Mouse (Mus musculus) heart, adult 2 months (tissue): ENCODE data around the gene Scd3. TPM values are rescaled to one million over a fixed set of nuclear protein-coding genes. Genes with fewer than 3 reads are reported as not detected.

Experiments used
- DNase-seq, 2 experiments: peaks; one replicate each; pipeline ENCODE4 v3.0.0; 2021
- H3K27ac ChIP-seq: fragments of 200-600 bp; 2 replicates; pipeline ENCODE4 v1.8.1; 2022
- H3K27me3 ChIP-seq: fragments of 200-500 bp; 2 replicates; pipeline ENCODE4 v1.6.1; 2012; ENCODE audit warnings: mild to moderate bottlenecking, low read length, inconsistent platforms, mixed read lengths; ENCODE audit not compliant: control insufficient read depth, insufficient read depth
- H3K36me3 ChIP-seq: fragments of 200-500 bp; 2 replicates; pipeline ENCODE4 v1.6.1; 2012; ENCODE audit warnings: low read length, inconsistent platforms; ENCODE audit not compliant: control insufficient read depth, insufficient read depth
- H3K4me1 ChIP-seq: fragments of 200-500 bp; 2 replicates; pipeline ENCODE4 v1.6.1; 2011; ENCODE audit warnings: low read length; ENCODE audit not compliant: control insufficient read depth, insufficient read depth
- H3K4me3 ChIP-seq: fragments of 200-600 bp; 2 replicates; pipeline ENCODE4 v1.8.1; 2022
- H3K79me2 ChIP-seq: fragments of 200-500 bp; replicated peaks from 2 replicates; pipeline ENCODE4 v1.6.1; 2012; ENCODE audit warnings: mild to moderate bottlenecking, inconsistent platforms, low read length, moderate library complexity, mixed read lengths; ENCODE audit not compliant: control insufficient read depth, insufficient read depth
- H3K9ac ChIP-seq: fragments of 200-500 bp; 2 replicates; pipeline ENCODE4 v1.6.1; 2012; ENCODE audit warnings: low read depth, mild to moderate bottlenecking, control low read depth, inconsistent platforms, low read length, mixed read lengths
- CTCF ChIP-seq: fragments of 200-600 bp; IDR thresholded peaks from 2 replicates; pipeline ENCODE4 v1.8.1; 2022; ENCODE audit warnings: antibody characterized with exemption, mild to moderate bottlenecking, moderate library complexity
- EP300 ChIP-seq: fragments of 200-500 bp; IDR thresholded peaks from 2 replicates; pipeline ENCODE4 v1.6.1; 2011; ENCODE audit warnings: low read depth, low read length, control low read depth; ENCODE audit not compliant: insufficient read depth
- POLR2A ChIP-seq: fragments of 200-500 bp; IDR thresholded peaks from 2 replicates; pipeline ENCODE4 v1.6.1; 2011; ENCODE audit warnings: mild to moderate bottlenecking, low read depth, low read length, control low read depth; ENCODE audit not compliant: insufficient read depth
- WGBS: fragments of 180-500 bp; shearing (Covaris S2); methylation state at CpG from one replicate; pipeline ENCODE4 v1.1.7; 2018; 5-methylcytosine and 5-hydroxymethylcytosine counted together
- intact Hi-C: fragments of 180-260 bp; cut with DNase I; formaldehyde crosslinking; loops from one replicate; pipeline ENCODE4 v1.15.1; 2025
- polyA plus RNA-seq: library from polyadenylated mRNA; depleted of rRNA; stranded (reverse); fragments of >200 nt; gene quantifications from 2 replicates; pipeline ENCODE4 v1.2.3, GENCODE M21; 2012
- total RNA-seq, 2 experiments: library from RNA; stranded (reverse); gene quantifications; 2 replicates each; pipeline ENCODE4 v1.2.3; 2021

Scd3 gene
- total and polyA plus RNA-seq, 3 experiments: 0.13 to 0.37 TPM; not detected in 1

DNA sequence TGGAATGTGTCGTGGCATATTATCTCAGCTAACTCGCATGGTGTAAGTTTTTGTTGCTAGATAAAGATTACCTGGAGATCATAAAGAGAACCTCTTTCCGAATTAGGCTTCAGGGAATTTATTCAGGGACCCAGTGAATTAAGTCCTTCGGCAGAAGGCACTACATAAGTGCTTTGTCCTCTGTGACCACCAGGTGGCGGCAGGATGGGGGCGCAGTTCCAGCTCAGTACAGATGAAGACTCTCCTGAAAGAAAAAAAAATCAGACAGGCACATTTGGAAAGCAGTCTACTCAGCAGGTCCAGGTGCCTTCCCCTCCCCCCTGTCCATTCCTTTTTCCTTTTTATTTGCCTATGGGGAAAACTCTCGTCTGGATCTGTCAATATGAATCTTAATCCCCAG lies 7.9 kb upstream of the Scd3 start:
- Histone ChIP-seq H3K27ac (no peak overlapping the region), H3K36me3 (no peaks in the 10 kb centered on the region), H3K4me3 (no peak overlapping the region), H3K27me3 (no peaks in the 10 kb centered on the region), H3K79me2 (no peaks in the 10 kb centered on the region), H3K4me1 (no peaks in the 10 kb centered on the region), H3K9ac (no peak overlapping the region)
- WGBS: 14% methylated on average over 7 of the region's 7 CpGs
- intact Hi-C loops: loop anchor here (5.0 kb wide), 1 partner anchor 102 kb away; no protein-coding TSS in a partner anchor
- peak; percentile 89 for TF ChIP-seq CTCF
- no peak for TF ChIP-seq POLR2A
- no peak for TF ChIP-seq EP300
- peak; percentile 41 to 67 for DNase-seq

DNA sequence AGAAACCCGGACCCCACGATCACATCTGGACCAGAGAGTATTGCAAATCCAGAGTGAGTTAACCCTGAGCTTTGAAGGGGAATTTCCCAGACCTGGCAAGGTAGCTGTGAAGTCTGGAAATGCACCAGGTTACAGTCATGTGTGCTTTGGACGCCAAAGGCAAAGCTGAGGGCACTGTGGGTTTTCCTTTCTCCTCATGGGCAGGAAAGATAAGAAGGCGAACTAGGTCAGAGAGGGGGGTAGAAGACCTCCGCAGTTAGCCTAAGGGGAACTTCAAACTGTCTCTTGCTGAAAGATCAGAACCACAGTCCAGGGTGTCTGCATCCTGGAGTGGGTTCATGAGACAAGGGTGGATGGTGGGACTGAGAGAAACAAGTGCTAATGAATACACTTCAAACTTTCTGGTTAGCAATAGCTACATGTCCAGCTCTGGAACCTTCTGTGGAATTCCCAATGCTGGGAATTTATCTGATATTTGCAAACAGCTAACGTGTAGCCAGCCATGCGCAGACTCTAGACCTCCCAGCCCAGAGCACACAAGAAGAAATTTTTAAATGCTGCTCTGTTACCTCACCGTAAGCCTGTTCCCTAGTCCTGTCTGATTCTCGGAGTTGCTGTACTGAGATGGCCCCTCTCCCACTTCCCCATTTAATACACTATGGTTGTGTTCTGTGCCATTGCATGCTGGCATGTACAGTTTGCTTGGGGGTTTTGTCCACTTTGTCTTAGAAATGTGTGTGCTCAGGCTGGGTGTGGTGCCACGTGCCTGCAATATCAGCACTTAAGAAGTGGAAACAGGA lies 5.8 kb upstream of the Scd3 start:
- TF ChIP-seq CTCF (no peak), POLR2A (no peak)
- H3K27me3 ChIP-seq: no peaks in the 10 kb centered on the region
- no peak overlapping the region for H3K4me3 ChIP-seq
- WGBS: 61% methylated on average over 10 of the region's 10 CpGs
- no peak for DNase-seq
- H3K27ac ChIP-seq: no peak overlapping the region
- H3K79me2 ChIP-seq: no peaks in the 10 kb centered on the region
- no peaks in the 10 kb centered on the region for H3K36me3 ChIP-seq
- intact Hi-C loops: loop anchor here (5.0 kb wide), 1 partner anchor 100 kb away; no protein-coding TSS in a partner anchor
- H3K4me1 ChIP-seq: no peaks in the 10 kb centered on the region
- no peak overlapping the region for H3K9ac ChIP-seq

DNA sequence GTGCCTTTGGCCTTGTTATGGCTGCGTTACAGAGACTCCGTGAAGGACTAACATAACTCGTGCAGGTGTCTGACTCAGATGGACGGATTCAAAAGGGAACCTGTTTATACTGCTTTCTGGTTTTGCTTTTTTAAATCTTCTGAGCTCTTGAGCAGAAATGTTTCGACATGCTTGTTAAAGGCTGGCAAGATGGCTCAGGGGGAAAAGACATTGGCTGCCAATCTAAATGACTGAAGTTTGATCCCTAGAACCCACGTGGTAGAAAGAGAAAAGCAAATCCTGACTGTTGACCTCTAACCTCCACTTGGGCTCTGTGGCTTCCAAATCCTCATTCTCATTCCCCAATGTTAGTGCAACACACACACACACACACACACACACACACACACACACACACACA lies 4.6 kb upstream of the Scd3 start:
- TF ChIP-seq EP300: no peak
- TF ChIP-seq CTCF: no peak
- TF ChIP-seq POLR2A: no peak
- Histone ChIP-seq H3K27ac (no peak overlapping the region), H3K27me3 (no peaks in the 10 kb centered on the region), H3K36me3 (no peaks in the 10 kb centered on the region), H3K4me1 (no peaks in the 10 kb centered on the region), H3K4me3 (no peak overlapping the region), H3K9ac (no peak overlapping the region), H3K79me2 (no peaks in the 10 kb centered on the region)
- WGBS: 88% methylated on average over 6 of the region's 6 CpGs
- no peak for DNase-seq
- intact Hi-C loops: loop anchor here (5.0 kb wide), 1 partner anchor 99 kb away; no protein-coding TSS in a partner anchor

DNA sequence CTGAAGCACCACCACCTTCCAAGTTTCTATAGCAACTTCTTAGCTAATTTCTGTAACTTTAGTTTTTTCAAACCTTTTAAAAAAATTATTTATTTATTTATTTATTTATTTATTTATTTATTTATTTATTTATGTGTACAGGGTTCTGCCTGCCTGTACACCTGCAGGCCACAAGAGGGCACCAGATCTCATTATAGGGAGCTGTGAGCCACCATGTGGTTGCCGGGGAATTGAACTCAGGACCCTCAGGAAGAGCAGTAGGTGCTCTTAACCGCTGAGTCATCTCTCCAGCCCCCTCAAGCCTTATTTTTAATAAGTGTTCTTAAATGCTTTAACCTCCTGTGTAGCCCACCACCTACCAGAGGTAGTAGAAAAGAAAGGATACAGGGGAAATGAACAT lies 4.1 kb upstream of the Scd3 start:
- no peak for DNase-seq
- Histone ChIP-seq H3K4me3 (no peak overlapping the region), H3K9ac (no peak overlapping the region), H3K27me3 (no peaks in the 10 kb centered on the region), H3K4me1 (no peaks in the 10 kb centered on the region), H3K79me2 (no peaks in the 10 kb centered on the region), H3K27ac (no peak overlapping the region), H3K36me3 (no peaks in the 10 kb centered on the region)
- 77% methylated on average over 2 of the region's 2 CpGs for WGBS
- intact Hi-C loops: loop anchor here (5.0 kb wide), 1 partner anchor 98 kb away; no protein-coding TSS in a partner anchor
- TF ChIP-seq EP300 (no peak), CTCF (peak; percentile 61)

DNA sequence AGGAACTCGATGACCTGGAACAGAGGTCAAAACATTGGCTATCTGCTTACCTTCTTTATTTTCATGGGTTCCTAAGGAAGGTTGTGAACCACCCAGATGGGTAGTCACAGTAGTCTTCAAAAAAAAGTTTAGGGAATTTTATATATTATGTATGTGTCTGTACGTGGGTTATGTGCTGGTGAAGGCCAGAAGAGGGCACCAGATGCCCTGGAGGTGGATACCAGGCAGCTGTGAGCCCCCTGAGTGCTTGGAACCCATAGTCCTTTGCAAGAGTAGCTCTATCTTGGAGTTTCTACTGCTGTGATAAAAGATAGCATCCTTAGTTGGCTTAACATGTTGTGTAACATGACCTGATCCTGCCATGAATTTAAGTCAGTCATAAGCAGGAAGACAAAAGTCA lies 4.0 kb downstream of the Scd3 start:
- TF ChIP-seq CTCF: 0 out of 2 replicates have a peak, but pooled peaks have one; percentile 5
- TF ChIP-seq POLR2A: no peak
- Histone ChIP-seq H3K36me3 (no peaks in the 10 kb centered on the region), H3K27ac (no peak overlapping the region), H3K4me3 (no peak overlapping the region), H3K4me1 (no peaks in the 10 kb centered on the region), H3K79me2 (no peaks in the 10 kb centered on the region), H3K9ac (no peak overlapping the region), H3K27me3 (no peaks in the 10 kb centered on the region)
- 74% methylated on average over 2 of the region's 2 CpGs for WGBS
- DNase-seq: no peak
- intact Hi-C loops: no loop called here

DNA sequence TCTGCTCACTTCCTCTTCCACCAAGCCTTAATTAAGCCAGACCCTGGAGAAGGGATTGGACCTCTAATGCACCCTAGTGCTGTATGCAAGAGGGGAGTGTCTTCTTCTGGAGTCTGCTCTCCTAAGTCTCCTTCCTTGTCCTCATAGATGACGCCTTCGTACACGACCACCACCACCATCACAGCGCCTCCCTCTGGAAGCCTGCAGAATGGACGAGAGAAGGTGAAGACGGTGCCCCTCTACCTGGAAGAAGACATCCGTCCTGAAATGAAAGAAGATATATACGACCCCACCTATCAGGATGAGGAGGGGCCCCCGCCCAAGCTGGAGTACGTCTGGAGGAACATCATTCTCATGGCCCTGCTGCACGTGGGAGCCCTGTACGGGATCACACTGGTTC lies 12.2 kb downstream of the Scd3 start:
- 68% methylated on average over 12 of the region's 12 CpGs for WGBS
- no peak for TF ChIP-seq EP300
- no peak for TF ChIP-seq CTCF
- no peak for TF ChIP-seq POLR2A
- H3K4me3 ChIP-seq: no peak overlapping the region
- H3K27me3 ChIP-seq: no peaks in the 10 kb centered on the region
- H3K9ac ChIP-seq: no peak overlapping the region
- H3K79me2 ChIP-seq: no peaks in the 10 kb centered on the region
- no peak for DNase-seq
- H3K27ac ChIP-seq: no peak overlapping the region
- intact Hi-C loops: no loop called here
- H3K4me1 ChIP-seq: no peaks in the 10 kb centered on the region
- H3K36me3 ChIP-seq: no peaks in the 10 kb centered on the region
